Mouse (Mus musculus): ENCODE data around the gene Spef2. TPM values are rescaled to one million over a fixed set of nuclear protein-coding genes. Genes with fewer than 3 reads are reported as not detected.

The Spef2 gene
- total and polyA plus RNA-seq, 2 experiments from 2014 or later: 0.11 to 1.1 TPM

- WGBS: 76% methylated on average over 4 of the region's 4 CpGs
- TF ChIP-seq CTCF (IDR thresholded peaks at IDR 0.05; ENCODE audit: low read depth) (no peak), EP300 (IDR thresholded peaks at IDR 0.05; ENCODE audit: low read depth) (no peak)
- ATAC-seq (ENCODE audit: insufficient read depth, low read depth) (no peak), DNase-seq (ENCODE audit: low spot score) (no peak)
- no peak within 1 kb of the TSS for H3K27ac ChIP-seq (ENCODE audit: low read depth)
- H3K27me3 ChIP-seq (ENCODE audit: control insufficient read depth, insufficient read depth, low read length): no peaks in the 10 kb centered on the region
- H3K4me3 ChIP-seq (ENCODE audit: low read depth, low read length): no peak within 1 kb of the TSS
- no peaks in the 10 kb centered on the region for H3K36me3 ChIP-seq (replicated peaks; ENCODE audit: control insufficient read depth, insufficient read depth, low read length)
- no peak within 1 kb of the TSS for H3K9ac ChIP-seq (replicated peaks; ENCODE audit: low read depth, low read length)
- no peaks in the 10 kb centered on the region for H3K9me3 ChIP-seq (replicated peaks; ENCODE audit: control insufficient read depth, low read length)
- no peak within 1 kb of the TSS for H3K4me2 ChIP-seq (ENCODE audit: low read depth, low read length)
- H3K4me1 ChIP-seq (ENCODE audit: control insufficient read depth, insufficient read depth): no peaks in the 10 kb centered on the region
Measured at GRCm38 (mm10) chr15:9530076-9530475, 218.6 kb downstream of the Spef2 start, which contains the start of gene Il7r. TSS of gene Il7r (minus strand) at chr15:9530176.

DNA sequence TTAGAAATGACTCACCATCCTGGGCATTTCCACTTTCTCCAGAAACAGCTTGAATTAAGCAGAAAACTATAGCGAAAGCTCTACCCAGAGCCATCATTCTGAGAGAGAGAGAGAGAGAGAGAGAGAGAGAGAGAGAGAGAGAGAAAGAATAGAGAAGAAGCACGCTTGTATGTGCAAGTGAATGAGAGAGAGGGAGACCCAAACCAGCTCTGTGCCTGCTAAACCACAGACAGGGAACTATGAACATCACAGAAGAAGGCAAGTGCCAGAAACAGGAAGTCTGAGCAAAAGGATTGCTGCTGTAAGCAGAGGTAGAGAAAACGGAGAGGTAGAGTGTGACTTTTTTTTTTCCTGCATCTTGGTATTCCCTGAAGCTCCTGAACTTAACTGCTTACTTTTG, 219.0 kb downstream of the Spef2 start:
- H3K4me1 ChIP-seq (ENCODE audit: control insufficient read depth, insufficient read depth): no peaks in the 10 kb centered on the region
- H3K9ac ChIP-seq (replicated peaks; ENCODE audit: low read depth, low read length): no peak overlapping the region
- H3K4me3 ChIP-seq (ENCODE audit: low read depth, low read length): no peak overlapping the region
- DNase-seq (ENCODE audit: low spot score): no peak
- no peak for ATAC-seq (ENCODE audit: insufficient read depth, low read depth)
- H3K27ac ChIP-seq (ENCODE audit: low read depth): no peak overlapping the region
- no peaks in the 10 kb centered on the region for H3K27me3 ChIP-seq (ENCODE audit: control insufficient read depth, insufficient read depth, low read length)
- TF ChIP-seq EP300 (IDR thresholded peaks at IDR 0.05; ENCODE audit: low read depth) (no peak), CTCF (IDR thresholded peaks at IDR 0.05; ENCODE audit: low read depth) (no peak)
- no peaks in the 10 kb centered on the region for H3K36me3 ChIP-seq (replicated peaks; ENCODE audit: control insufficient read depth, insufficient read depth, low read length)
- WGBS: 67% methylated on average over 3 of the region's 3 CpGs
- H3K9me3 ChIP-seq (replicated peaks; ENCODE audit: control insufficient read depth, low read length): no peaks in the 10 kb centered on the region
- no peak overlapping the region for H3K4me2 ChIP-seq (ENCODE audit: low read depth, low read length)

Other genes with a start within 250 kb of the Spef2 start
- gene Il7r, start 218.7 kb downstream of the Spef2 start, total RNA-seq (2014; rRNA removed; ENCODE audit: low replicate concordance): not detected in 2 replicates
- gene Il7r, start 218.7 kb downstream of the Spef2 start, polyA plus RNA-seq (2015; fragmentation: Nextera tagmentation; extraction: Ambion mirVana): 0.03 and 0.14 TPM in 2 replicates